Mouse (Mus musculus) embryonic fibroblast, embryonic 13.5 days (primary cell): ENCODE results near the gene Itgb6.

Experiments used
- CTCF ChIP-seq: IDR thresholded peaks from 2 replicates; pipeline ENCODE4 v1.5.1; 2011; ENCODE audit warnings: mild to moderate bottlenecking, control low read depth, low read length, moderate library complexity, borderline replicate concordance; ENCODE audit not compliant: insufficient read depth
- POLR2A ChIP-seq: IDR thresholded peaks from 2 replicates; pipeline ENCODE4 v1.6.1; 2011; ENCODE audit warnings: low read depth, mild to moderate bottlenecking, control low read depth, low read length, moderate library complexity

DNA sequence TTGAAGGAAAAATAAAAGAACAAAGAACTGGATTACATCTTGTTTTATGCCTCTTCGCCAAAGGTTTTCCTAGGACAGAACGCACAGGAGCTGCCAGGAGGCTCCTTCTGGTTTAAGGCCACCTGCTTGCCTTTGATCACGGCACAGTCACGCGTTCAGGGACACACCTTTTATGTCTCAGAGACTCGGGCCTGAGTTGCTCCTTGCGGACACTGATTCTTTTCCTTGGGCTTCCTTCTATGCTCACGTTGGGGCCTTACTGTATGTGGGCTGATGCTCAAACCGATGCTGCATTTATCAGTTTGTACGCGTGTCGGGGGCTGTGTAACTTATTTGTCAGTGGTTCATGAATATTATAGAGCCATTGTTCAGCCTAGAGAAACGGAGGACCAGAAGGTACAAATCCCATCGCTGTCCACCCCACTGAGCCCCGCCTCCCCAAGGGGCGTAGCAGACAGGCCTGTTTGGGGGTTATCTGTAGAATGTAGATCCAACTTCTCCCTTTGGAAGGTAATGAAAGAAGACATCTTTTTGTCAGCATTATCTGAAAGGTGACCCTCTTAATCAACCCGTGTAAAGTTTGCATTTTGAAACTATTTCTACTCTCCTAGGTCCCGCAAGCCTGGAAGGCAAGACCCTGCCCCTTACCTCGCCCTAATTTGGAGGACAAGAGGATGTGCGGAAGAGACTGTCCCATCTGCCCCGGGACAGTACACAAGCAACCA, 170.1 kb downstream of the Itgb6 start:
- no peak for TF ChIP-seq CTCF
- no peak for TF ChIP-seq POLR2A
